Mouse (Mus musculus) stomach, embryonic 15.5 days (tissue): ENCODE data around the gene Ankle1. TPM values are rescaled to one million over a fixed set of nuclear protein-coding genes. Genes with fewer than 3 reads are reported as not detected.
A peak's percentile ranks its signal among the peaks of the same experiment; 100 is the strongest.

Experiments used
- ATAC-seq: fragments of 200-750 bp; cut with Nextera tagmentation; 2 replicates; pipeline ENCODE4 v1.8.0; 2017; ENCODE audit warnings: low read depth, moderate number of reproducible peaks, moderate TSS enrichment; ENCODE audit not compliant: insufficient read depth, low FRiP score
- H3K27ac ChIP-seq: fragments of 300-500 bp; sonication (generic); 2 replicates; pipeline ENCODE4 v1.5.1; 2015; ENCODE audit warnings: mild to moderate bottlenecking, inconsistent platforms
- H3K27me3 ChIP-seq: fragments of 300-500 bp; sonication (generic); replicated peaks from 2 replicates; pipeline ENCODE4 v1.6.1; 2015; ENCODE audit warnings: inconsistent platforms
- H3K36me3 ChIP-seq: fragments of 300-500 bp; sonication (generic); 2 replicates; pipeline ENCODE4 v1.6.1; 2015; ENCODE audit warnings: inconsistent platforms
- H3K4me1 ChIP-seq: fragments of 300-500 bp; sonication (generic); 2 replicates; pipeline ENCODE4 v1.6.1; 2015; ENCODE audit warnings: inconsistent platforms
- H3K4me2 ChIP-seq: fragments of 300-500 bp; sonication (generic); 2 replicates; pipeline ENCODE4 v1.6.1; 2015; ENCODE audit warnings: mild to moderate bottlenecking, inconsistent platforms
- H3K4me3 ChIP-seq: fragments of 300-500 bp; sonication (generic); replicated peaks from 2 replicates; pipeline ENCODE4 v1.5.1; 2015; ENCODE audit warnings: inconsistent platforms
- H3K9ac ChIP-seq: fragments of 300-500 bp; sonication (generic); 2 replicates; pipeline ENCODE4 v1.6.1; 2015; ENCODE audit warnings: inconsistent platforms
- H3K9me3 ChIP-seq: fragments of 300-500 bp; sonication (generic); 2 replicates; pipeline ENCODE4 v1.6.1; 2016; ENCODE audit warnings: inconsistent platforms
- WGBS: fragments of 180-500 bp; shearing (Covaris S2); methylation state at CpG from one replicate; pipeline ENCODE4 v1.1.7; 2015; 5-methylcytosine and 5-hydroxymethylcytosine counted together
- polyA plus RNA-seq: library from polyadenylated mRNA; unstranded; fragments of >200 nt; fragmentation: Nextera tagmentation; extraction: Ambion mirVana; gene quantifications from 2 replicates; pipeline ENCODE4 v1.2.1, GENCODE M21; 2015

The Ankle1 gene
- polyA plus RNA-seq, 1 experiment from 2014 or later, result 42.3 TPM

DNA sequence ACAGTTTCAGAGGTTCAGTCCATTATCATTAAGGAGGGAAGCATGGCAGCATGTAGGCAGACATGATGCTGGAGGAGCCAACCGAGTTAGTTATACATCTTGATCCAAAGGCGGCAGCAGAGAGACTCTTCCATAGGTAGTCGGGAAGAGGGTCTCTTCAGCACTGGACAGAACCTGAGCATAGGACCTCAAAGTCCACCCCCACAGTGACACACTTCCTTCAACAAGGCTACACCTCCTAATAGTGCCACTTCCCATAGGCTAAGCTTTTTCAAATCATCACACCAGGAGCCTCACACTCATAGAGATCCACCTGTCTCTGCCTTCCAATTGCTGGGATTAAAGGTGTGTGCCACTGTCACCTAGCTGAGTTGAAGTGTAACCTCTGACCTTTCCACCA is 31.2 kb downstream of the Ankle1 start:
- H3K4me1 ChIP-seq, result no peaks in the 10 kb centered on the region
- no peaks in the 10 kb centered on the region for H3K36me3 ChIP-seq
- no peak overlapping the region for H3K4me2 ChIP-seq
- 0 out of 2 replicates have a peak, but pooled peaks cover 5% of the 10 kb centered on the region for H3K27me3 ChIP-seq
- ATAC-seq, result no peak
- H3K27ac ChIP-seq, result no peak overlapping the region
- no peak overlapping the region for H3K4me3 ChIP-seq
- H3K9me3 ChIP-seq, result no peaks in the 10 kb centered on the region
- no peak overlapping the region for H3K9ac ChIP-seq
- 41% methylated on average over 3 of the region's 3 CpGs for WGBS

DNA sequence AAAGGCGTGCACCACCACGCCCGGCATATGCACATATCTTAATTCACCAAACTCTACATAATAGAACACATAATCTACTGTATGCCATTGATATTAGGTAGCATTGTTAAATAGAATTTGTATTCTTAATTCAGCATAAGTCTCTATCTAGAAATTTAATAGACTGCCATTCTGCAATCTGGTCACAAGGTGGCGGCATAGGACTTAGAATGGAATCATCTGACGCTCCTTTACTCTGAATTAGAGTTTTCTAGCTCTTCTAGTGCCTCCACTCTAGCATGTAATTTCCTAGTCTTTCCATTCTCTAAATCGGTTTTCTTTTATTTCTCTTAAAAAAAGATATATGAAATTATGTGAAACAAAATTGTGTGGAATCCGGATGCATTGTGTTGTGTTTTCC is 35.6 kb downstream of the Ankle1 start:
- Histone ChIP-seq H3K4me3 (no peak overlapping the region), H3K36me3 (no peaks in the 10 kb centered on the region), H3K9ac (no peak overlapping the region), H3K27me3 (0 out of 2 replicates have a peak, but pooled peaks cover 5% of the 10 kb centered on the region), H3K4me2 (no peak overlapping the region), H3K9me3 (no peaks in the 10 kb centered on the region), H3K4me1 (no peaks in the 10 kb centered on the region), H3K27ac (no peak overlapping the region)
- WGBS, result 0% methylated on average over 7 of the region's 7 CpGs
- no peak for ATAC-seq

DNA sequence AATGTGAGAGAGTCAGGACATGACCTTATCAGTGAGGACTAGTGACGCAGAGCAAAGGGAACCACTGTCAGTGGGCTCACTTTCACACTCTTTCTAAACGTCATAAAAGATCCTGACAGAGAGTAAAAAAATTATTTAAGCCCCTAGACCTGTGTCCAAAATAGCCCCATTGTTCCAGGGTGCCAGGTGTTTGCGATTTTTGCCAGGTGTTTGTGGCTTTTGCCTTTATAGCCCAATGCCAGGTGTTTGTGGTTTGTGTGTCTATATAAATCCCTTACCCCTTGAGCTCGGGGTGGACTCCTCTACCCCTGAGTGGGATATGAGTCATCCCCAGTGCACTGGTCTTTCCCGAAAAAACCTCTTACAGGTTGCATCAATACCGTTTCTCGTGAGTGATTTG is 39.3 kb downstream of the Ankle1 start:
- Histone ChIP-seq H3K36me3 (no peaks in the 10 kb centered on the region), H3K27ac (no peak overlapping the region), H3K4me2 (no peak overlapping the region), H3K4me1 (no peaks in the 10 kb centered on the region), H3K9ac (no peak overlapping the region), H3K9me3 (no peaks in the 10 kb centered on the region), H3K27me3 (no peaks in the 10 kb centered on the region), H3K4me3 (no peak overlapping the region)
- no peak for ATAC-seq
- WGBS, result 77% methylated on average over 7 of the region's 7 CpGs

DNA sequence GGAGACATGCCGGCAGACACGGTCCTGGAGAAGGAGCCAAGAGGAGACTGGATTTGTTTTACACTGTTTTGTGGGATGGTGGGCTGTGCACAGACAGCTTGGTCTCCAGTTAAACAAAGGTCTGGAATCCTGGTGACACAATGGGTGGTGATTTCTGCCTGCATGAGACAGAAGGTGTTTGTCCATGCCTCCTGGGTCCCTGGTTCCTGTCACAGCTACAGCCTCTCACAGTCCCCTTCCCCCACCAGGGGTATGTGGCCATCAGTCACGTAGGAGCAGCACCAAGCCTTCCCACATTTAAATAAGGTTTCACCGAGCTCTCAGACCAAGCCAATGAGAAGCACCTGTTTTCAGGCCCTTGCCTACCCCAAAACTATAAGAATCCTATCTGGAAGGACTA is 45.5 kb downstream of the Ankle1 start:
- Histone ChIP-seq H3K9me3 (no peaks in the 10 kb centered on the region), H3K4me1 (no peaks in the 10 kb centered on the region), H3K4me3 (no peak overlapping the region), H3K36me3 (no peaks in the 10 kb centered on the region), H3K27me3 (no peaks in the 10 kb centered on the region), H3K27ac (no peak overlapping the region), H3K4me2 (no peak overlapping the region), H3K9ac (no peak overlapping the region)
- 53% methylated on average over 4 of the region's 4 CpGs for WGBS
- ATAC-seq, result no peak

DNA sequence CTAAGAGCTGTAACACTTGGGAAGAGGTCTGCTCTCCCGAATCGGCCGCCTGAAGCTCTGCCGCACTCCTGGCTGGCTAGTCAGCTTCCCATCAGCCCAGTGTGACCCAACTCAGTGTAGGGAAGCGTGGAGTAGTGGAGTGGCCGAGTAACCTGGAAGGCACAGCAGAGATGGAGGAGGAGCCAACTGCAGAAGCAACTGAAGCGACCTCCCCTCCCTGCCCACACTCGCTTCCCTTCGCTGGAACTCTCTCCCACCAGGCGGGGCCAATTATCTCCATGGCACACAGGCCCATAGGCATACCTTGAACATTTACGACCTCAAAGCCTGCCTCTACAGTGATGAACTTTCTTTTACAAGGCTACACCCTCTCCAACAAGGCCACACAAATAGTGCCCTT is 46.0 kb downstream of the Ankle1 start:
- H3K27me3 ChIP-seq, result no peaks in the 10 kb centered on the region
- ATAC-seq, result no peak
- no peaks in the 10 kb centered on the region; the same call in 1 of the 2 replicates for H3K4me1 ChIP-seq
- no peaks in the 10 kb centered on the region for H3K9me3 ChIP-seq
- H3K36me3 ChIP-seq, result no peaks in the 10 kb centered on the region
- no peak overlapping the region for H3K27ac ChIP-seq
- H3K4me3 ChIP-seq, result no peak overlapping the region
- WGBS, result 44% methylated on average over 11 of the region's 11 CpGs
- H3K9ac ChIP-seq, result no peak overlapping the region
- no peak overlapping the region for H3K4me2 ChIP-seq

DNA sequence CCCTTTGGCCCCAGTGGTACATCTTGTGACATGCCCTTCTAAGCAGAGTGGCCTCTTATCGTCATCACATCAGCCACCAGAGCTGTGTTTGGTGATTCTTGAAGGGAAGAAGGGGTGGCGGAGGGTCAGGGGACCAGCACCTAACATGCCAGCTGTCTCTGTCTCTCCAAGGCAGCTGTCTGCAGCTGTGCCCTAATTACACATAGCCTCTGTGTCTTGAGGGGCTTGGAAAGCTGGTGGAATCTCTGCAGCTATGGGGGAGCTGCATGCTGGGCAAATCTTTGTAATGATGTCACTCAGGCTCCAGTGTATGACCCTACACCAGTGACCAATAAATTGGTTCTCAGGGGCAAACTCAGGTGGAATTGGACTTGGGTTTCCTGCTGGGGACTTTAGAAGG is 46.9 kb downstream of the Ankle1 start:
- Histone ChIP-seq H3K9me3 (no peaks in the 10 kb centered on the region), H3K36me3 (0 out of 2 replicates have a peak, but pooled peaks cover 4% of the 10 kb centered on the region), H3K27me3 (no peaks in the 10 kb centered on the region), H3K27ac (no peak overlapping the region), H3K4me1 (no peaks in the 10 kb centered on the region; the same call in 1 of the 2 replicates), H3K9ac (no peak overlapping the region), H3K4me3 (no peak overlapping the region), H3K4me2 (no peak overlapping the region)
- no peak for ATAC-seq
- 78% methylated on average over 2 of the region's 2 CpGs for WGBS

DNA sequence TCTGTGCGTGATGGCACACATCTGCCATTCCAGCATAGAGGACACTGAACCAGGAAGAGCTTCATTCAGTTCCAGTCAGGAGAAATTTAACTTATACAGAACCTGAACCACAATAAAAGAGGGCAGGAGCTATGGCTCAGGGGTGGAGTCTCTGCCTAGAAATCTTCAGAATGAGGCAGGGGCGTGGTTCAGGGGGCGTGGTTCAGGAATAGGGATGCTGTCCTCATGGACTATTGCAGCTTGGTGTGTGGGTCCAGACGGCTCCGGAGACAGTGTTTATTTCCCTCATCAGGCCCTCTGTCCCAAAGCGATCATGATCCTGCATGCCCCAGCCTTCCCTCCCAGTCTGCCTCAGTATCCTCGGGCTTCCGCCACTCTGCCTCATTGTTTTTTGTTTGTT is 48.9 kb downstream of the Ankle1 start:
- no peak for ATAC-seq
- no peak overlapping the region for H3K9ac ChIP-seq
- WGBS, result 71% methylated on average over 8 of the region's 8 CpGs

DNA sequence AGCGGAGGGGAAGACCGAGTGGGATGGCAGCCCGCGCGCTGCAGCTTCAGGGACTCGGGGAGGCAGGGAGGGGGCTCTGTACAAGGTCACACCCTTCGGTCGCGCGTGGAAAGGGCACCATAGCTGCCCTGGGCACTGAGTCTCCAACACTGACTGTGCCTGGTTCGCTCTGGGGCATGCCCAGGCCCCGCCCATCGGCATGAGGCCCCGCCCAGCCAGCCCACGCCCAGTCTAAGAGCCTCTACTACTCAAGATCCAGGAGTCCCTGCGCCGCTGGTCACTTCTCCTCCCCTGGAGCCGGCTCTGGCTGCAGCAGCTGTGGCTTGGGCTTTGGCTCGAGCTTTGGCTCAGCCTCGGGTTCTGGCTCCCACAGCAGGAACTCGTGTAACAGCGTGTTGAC is 51.1 kb downstream of the Ankle1 start:
- Histone ChIP-seq H3K9me3 (no peaks in the 10 kb centered on the region), H3K27me3 (no peaks in the 10 kb centered on the region), H3K36me3 (peaks cover 16% of the 10 kb centered on the region; the same call in 1 of the 2 replicates), H3K9ac (no peak overlapping the region), H3K4me1 (no peaks in the 10 kb centered on the region; the same call in 1 of the 2 replicates), H3K4me2 (no peak overlapping the region; the same call in 1 of the 2 replicates), H3K4me3 (no peak overlapping the region), H3K27ac (no peak overlapping the region)
- ATAC-seq, result 0 out of 2 replicates have a peak, but pooled peaks have one; percentile 11
- 41% methylated on average over 22 of the region's 22 CpGs for WGBS

More for the DNA sequence above, 48.9 kb downstream of the Ankle1 start:
- H3K4me1 ChIP-seq, result no peaks in the 10 kb centered on the region; the same call in 1 of the 2 replicates
- 0 out of 2 replicates have a peak, but pooled peaks cover 6% of the 10 kb centered on the region for H3K36me3 ChIP-seq
- H3K4me3 ChIP-seq, result no peak overlapping the region
- no peaks in the 10 kb centered on the region for H3K9me3 ChIP-seq
- H3K27ac ChIP-seq, result no peak overlapping the region
- H3K27me3 ChIP-seq, result no peaks in the 10 kb centered on the region
- H3K4me2 ChIP-seq, result no peak overlapping the region

DNA sequence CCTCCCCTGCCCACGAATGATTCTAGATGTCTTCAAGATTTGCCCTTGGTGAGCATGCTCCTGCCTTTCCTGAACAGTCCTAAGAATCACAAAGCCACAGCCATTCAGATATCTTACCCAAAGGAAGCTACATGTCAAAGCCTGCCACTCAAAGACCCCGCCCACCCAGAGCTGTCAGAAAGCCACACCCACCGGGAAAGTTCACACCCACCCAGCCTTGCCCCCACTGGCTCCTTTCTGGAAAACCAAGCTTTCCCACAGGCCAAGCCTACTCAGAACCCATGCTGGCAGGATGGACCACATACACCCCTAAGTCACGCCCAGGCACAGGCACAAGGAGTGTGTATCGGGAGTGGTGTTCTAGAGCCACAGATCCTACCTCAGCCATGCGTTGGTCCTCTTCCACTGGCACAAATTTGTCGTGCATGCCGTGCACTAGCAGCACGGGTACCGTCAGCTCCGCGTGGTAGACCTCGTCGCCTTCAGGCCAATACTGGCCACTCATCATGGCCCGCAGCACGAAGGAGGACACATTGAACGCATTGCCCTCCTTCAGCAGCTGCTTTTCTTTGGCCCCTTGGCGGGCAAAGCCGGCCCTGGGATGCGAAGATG is 52.0 kb downstream of the Ankle1 start:
- no peak overlapping the region for H3K27ac ChIP-seq
- H3K9me3 ChIP-seq, result no peaks in the 10 kb centered on the region
- no peak overlapping the region for H3K9ac ChIP-seq
- H3K4me3 ChIP-seq, result no peak overlapping the region
- H3K4me2 ChIP-seq, result no peak overlapping the region
- no peaks in the 10 kb centered on the region for H3K27me3 ChIP-seq
- no peak for ATAC-seq
- H3K4me1 ChIP-seq, result peaks cover 3% of the 10 kb centered on the region
- 81% methylated on average over 20 of the region's 20 CpGs for WGBS
- peaks cover 16% of the 10 kb centered on the region; the same call in 1 of the 2 replicates for H3K36me3 ChIP-seq

Other genes starting within 250 kb of the Ankle1 start
- gene Myo9b, start 133.3 kb upstream of the Ankle1 start, polyA plus RNA-seq, result 17.8 and 22.7 TPM in 2 replicates
- 49.9 and 53.7 TPM in 2 replicates for gene Haus8, start 133.1 kb upstream of the Ankle1 start, polyA plus RNA-seq
- gene Use1, start 39.2 kb upstream of the Ankle1 start, polyA plus RNA-seq, result 87.4 and 88.8 TPM in 2 replicates
- gene Ocel1, start 34.7 kb upstream of the Ankle1 start, polyA plus RNA-seq, result 8.0 TPM in 2 replicates
- 80.9 and 81.8 TPM in 2 replicates for gene Nr2f6, start 24.1 kb upstream of the Ankle1 start, polyA plus RNA-seq
- gene Ushbp1, start 10.2 kb upstream of the Ankle1 start, polyA plus RNA-seq, result 10.8 and 10.9 TPM in 2 replicates
- 92.2 and 98.2 TPM in 2 replicates for gene Babam1, start 9.1 kb upstream of the Ankle1 start, polyA plus RNA-seq
- gene Abhd8, start 57.6 kb downstream of the Ankle1 start, polyA plus RNA-seq, result 42.0 and 44.0 TPM in 2 replicates
- 154 and 164 TPM in 2 replicates for gene Mrpl34, start 58.9 kb downstream of the Ankle1 start, polyA plus RNA-seq
- 90.2 and 92.4 TPM in 2 replicates for gene Dda1, start 63.2 kb downstream of the Ankle1 start, polyA plus RNA-seq
- gene Ano8, start 80.0 kb downstream of the Ankle1 start, polyA plus RNA-seq, result 1.5 and 1.8 TPM in 2 replicates
- 14.6 and 16.1 TPM in 2 replicates for gene Gtpbp3, start 82.1 kb downstream of the Ankle1 start, polyA plus RNA-seq
- gene Plvap, start 105.7 kb downstream of the Ankle1 start, polyA plus RNA-seq, result 84.8 and 90.0 TPM in 2 replicates
- 0.27 and 0.49 TPM in 2 replicates for gene Ccdc194, start 119.7 kb downstream of the Ankle1 start, polyA plus RNA-seq
- 52.3 and 53.9 TPM in 2 replicates for gene Bst2, start 131.4 kb downstream of the Ankle1 start, polyA plus RNA-seq
- gene Mvb12a, start 136.9 kb downstream of the Ankle1 start, polyA plus RNA-seq, result 97.6 and 107 TPM in 2 replicates
- 4.0 and 7.1 TPM in 2 replicates for gene Tmem221, start 152.9 kb downstream of the Ankle1 start, polyA plus RNA-seq
- 0.08 and 0.15 TPM in 2 replicates for gene Nxnl1, start 160.6 kb downstream of the Ankle1 start, polyA plus RNA-seq
- 37.1 and 38.8 TPM in 2 replicates for gene Slc27a1, start 162.9 kb downstream of the Ankle1 start, polyA plus RNA-seq
- gene Pgls, start 186.2 kb downstream of the Ankle1 start, polyA plus RNA-seq, result 238 and 243 TPM in 2 replicates
- gene Fam129c, start 191.6 kb downstream of the Ankle1 start, polyA plus RNA-seq, result 4.3 and 4.7 TPM in 2 replicates
- gene Colgalt1, start 205.0 kb downstream of the Ankle1 start, polyA plus RNA-seq, result 70.6 and 75.1 TPM in 2 replicates